Mouse (Mus musculus): ENCODE results near the gene Dnal1. TPM values are rescaled to one million over a fixed set of nuclear protein-coding genes. Genes with fewer than 3 reads are reported as not detected.

The Dnal1 gene
- polyA plus RNA-seq, 1 experiment from 2014 or later: 2.8 TPM

DNA sequence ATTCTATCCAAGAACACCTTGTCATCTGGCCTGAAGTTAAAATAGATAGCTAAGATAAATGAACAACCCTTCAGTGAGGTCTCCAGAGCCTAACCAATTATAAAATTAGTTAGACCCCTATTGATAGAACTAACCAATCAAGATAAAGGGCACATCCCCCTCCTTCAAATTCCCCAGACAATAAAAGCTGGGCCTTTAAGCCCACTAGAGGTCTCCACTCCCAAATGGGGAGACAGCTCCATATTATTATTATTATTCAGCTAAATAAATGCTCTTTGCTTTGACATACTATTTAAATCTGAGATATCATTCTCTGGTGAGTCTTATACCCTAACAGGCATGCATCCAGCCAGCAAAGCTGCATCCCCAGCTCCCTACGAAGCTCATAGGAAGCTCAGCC, 4.2 kb upstream of the Dnal1 start:
- Histone ChIP-seq H3K9me3 (ENCODE audit: control insufficient read depth, low read length) (no peaks in the 10 kb centered on the region), H3K4me1 (replicated peaks; ENCODE audit: control insufficient read depth, insufficient read depth, low read length) (peaks cover 3% of the 10 kb centered on the region; the same call in 1 of the 2 replicates), H3K36me3 (ENCODE audit: control insufficient read depth, insufficient read depth, low read length) (no peaks in the 10 kb centered on the region), H3K27me3 (replicated peaks; ENCODE audit: control insufficient read depth, insufficient read depth, low read length) (no peaks in the 10 kb centered on the region), H3K27ac (ENCODE audit: low read depth) (no peak overlapping the region), H3K9ac (ENCODE audit: low read length) (no peak overlapping the region), H3K4me2 (ENCODE audit: low read length) (no peak overlapping the region), H3K4me3 (ENCODE audit: low read depth, low read length) (no peak overlapping the region)
- 76% methylated on average over 1 of the region's 1 CpGs for WGBS
- no peak for DNase-seq (ENCODE audit: low spot score)
- ATAC-seq (replicated peaks; ENCODE audit: low FRiP score, low TSS enrichment, low read depth): no peak

DNA sequence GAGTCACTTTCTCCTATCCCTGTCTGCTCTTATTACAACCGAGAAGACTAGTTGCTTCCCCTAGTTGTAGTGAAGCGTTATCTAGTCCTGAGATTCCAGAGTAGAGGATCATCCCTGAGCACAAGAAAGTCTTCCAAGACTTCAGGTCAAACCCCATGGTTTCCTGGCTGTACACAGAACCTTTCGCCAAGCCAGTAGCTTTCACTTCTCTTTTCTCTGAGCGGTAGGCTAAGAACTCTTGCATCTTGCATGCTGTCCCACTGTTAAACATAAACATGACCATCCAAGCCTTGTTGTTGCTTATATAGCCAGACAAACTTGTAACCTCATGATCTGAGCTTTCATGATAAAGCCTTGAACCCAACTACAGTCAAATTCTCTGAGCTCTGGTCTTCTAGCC, 3.4 kb upstream of the Dnal1 start:
- Histone ChIP-seq H3K36me3 (ENCODE audit: control insufficient read depth, insufficient read depth, low read length) (no peaks in the 10 kb centered on the region), H3K4me2 (ENCODE audit: low read length) (no peak overlapping the region), H3K9me3 (ENCODE audit: control insufficient read depth, low read length) (no peaks in the 10 kb centered on the region), H3K9ac (ENCODE audit: low read length) (no peak overlapping the region), H3K27me3 (replicated peaks; ENCODE audit: control insufficient read depth, insufficient read depth, low read length) (no peaks in the 10 kb centered on the region), H3K27ac (ENCODE audit: low read depth) (no peak overlapping the region), H3K4me3 (ENCODE audit: low read depth, low read length) (no peak overlapping the region), H3K4me1 (replicated peaks; ENCODE audit: control insufficient read depth, insufficient read depth, low read length) (peaks cover 8% of the 10 kb centered on the region; the same call in 1 of the 2 replicates)
- DNase-seq (ENCODE audit: low spot score) (no peak), ATAC-seq (replicated peaks; ENCODE audit: low FRiP score, low TSS enrichment, low read depth) (no peak)
- WGBS: 93% methylated on average over 4 of the region's 4 CpGs

DNA sequence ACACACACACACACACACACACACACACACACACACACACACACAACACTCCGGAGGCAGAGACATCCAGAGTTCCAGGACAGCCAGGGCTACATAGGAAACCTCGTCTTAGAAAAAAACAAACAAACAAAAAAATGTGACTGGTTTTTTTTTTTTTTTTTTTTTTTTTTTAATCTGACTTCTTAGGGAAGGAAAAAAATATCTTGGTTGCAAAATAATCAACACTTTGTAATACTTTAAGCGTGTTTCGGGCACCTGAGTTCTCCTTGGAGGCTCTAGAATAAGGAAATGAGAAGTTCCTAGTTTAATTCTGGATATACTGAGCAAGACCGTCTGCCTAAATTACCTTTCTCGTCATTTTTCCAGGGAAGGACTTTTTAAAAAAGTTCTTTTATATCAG, 490 bp upstream of the Dnal1 start:
- Histone ChIP-seq H3K27me3 (replicated peaks; ENCODE audit: control insufficient read depth, insufficient read depth, low read length) (no peaks in the 10 kb centered on the region), H3K9ac (ENCODE audit: low read length) (no peak overlapping the region), H3K9me3 (ENCODE audit: control insufficient read depth, low read length) (no peaks in the 10 kb centered on the region), H3K4me1 (replicated peaks; ENCODE audit: control insufficient read depth, insufficient read depth, low read length) (peaks cover 8% of the 10 kb centered on the region; the same call in 1 of the 2 replicates), H3K36me3 (ENCODE audit: control insufficient read depth, insufficient read depth, low read length) (no peaks in the 10 kb centered on the region), H3K27ac (ENCODE audit: low read depth) (no peak overlapping the region), H3K4me2 (ENCODE audit: low read length) (peak overlapping the region; percentile 72), H3K4me3 (ENCODE audit: low read depth, low read length) (peak overlapping the region; percentile 66)
- ATAC-seq (replicated peaks; ENCODE audit: low FRiP score, low TSS enrichment, low read depth) (no peak), DNase-seq (ENCODE audit: low spot score) (no peak)
- 48% methylated on average over 6 of the region's 6 CpGs for WGBS

DNA sequence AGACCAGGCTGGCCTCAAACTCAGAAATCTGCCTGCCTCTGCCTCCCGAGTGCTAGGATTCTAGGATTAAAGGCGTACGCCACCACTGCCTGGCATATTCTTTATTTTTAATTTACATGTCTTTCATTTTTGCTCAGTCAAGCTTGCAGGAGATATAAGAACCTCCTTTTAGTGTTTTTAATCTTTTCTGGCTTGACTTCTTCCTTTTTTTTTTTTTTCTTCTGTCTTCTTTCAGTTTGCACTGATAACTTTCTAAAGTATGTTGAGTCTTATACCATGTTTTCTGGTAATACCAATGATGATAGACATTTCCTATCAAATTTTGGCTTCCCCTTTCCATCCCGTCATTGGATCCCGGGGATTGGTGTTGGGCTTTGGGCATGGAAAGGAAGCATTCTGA, 5.4 kb downstream of the Dnal1 start:
- ATAC-seq (replicated peaks; ENCODE audit: low FRiP score, low TSS enrichment, low read depth) (no peak), DNase-seq (ENCODE audit: low spot score) (no peak)
- H3K36me3 ChIP-seq (ENCODE audit: control insufficient read depth, insufficient read depth, low read length): peaks cover 3% of the 10 kb centered on the region; the same call in 1 of the 2 replicates
- no peaks in the 10 kb centered on the region for H3K9me3 ChIP-seq (ENCODE audit: control insufficient read depth, low read length)
- H3K4me1 ChIP-seq (replicated peaks; ENCODE audit: control insufficient read depth, insufficient read depth, low read length): peaks cover 8% of the 10 kb centered on the region; the same call in 1 of the 2 replicates
- H3K9ac ChIP-seq (ENCODE audit: low read length): no peak overlapping the region
- H3K4me3 ChIP-seq (ENCODE audit: low read depth, low read length): no peak overlapping the region
- WGBS: 95% methylated on average over 5 of the region's 5 CpGs
- no peak overlapping the region for H3K4me2 ChIP-seq (ENCODE audit: low read length)
- H3K27ac ChIP-seq (ENCODE audit: low read depth): no peak overlapping the region
- H3K27me3 ChIP-seq (replicated peaks; ENCODE audit: control insufficient read depth, insufficient read depth, low read length): no peaks in the 10 kb centered on the region

DNA sequence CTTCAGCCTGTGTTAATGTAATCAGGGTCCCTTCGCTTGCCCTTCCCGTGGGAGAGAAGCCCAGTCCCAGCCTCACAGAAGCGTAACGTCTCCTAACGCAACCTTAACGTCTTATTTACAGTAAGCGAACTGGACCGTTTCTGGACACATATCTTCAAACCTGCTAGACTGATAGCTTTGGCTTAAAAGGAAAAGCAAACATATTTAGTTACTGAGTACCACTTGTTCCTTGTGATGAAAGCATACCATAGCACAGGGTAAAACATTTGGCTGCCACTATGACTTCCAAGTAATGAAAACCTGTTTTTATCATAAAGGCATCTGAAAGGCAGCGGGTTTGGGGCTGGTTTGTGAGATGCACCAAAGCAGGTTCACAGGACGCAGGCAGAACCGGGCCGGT, 11.7 kb downstream of the Dnal1 start:
- no peak for ATAC-seq (replicated peaks; ENCODE audit: low FRiP score, low TSS enrichment, low read depth)
- no peaks in the 10 kb centered on the region for H3K27me3 ChIP-seq (replicated peaks; ENCODE audit: control insufficient read depth, insufficient read depth, low read length)
- WGBS: 81% methylated on average over 12 of the region's 12 CpGs
- H3K4me3 ChIP-seq (ENCODE audit: low read depth, low read length): no peak overlapping the region
- H3K4me2 ChIP-seq (ENCODE audit: low read length): no peak overlapping the region
- no peak overlapping the region for H3K27ac ChIP-seq (ENCODE audit: low read depth)
- no peak overlapping the region for H3K9ac ChIP-seq (ENCODE audit: low read length)
- no peak for DNase-seq (ENCODE audit: low spot score)
- no peaks in the 10 kb centered on the region for H3K9me3 ChIP-seq (ENCODE audit: control insufficient read depth, low read length)
- H3K4me1 ChIP-seq (replicated peaks; ENCODE audit: control insufficient read depth, insufficient read depth, low read length): no peaks in the 10 kb centered on the region
- peaks cover 25% of the 10 kb centered on the region for H3K36me3 ChIP-seq (ENCODE audit: control insufficient read depth, insufficient read depth, low read length)

DNA sequence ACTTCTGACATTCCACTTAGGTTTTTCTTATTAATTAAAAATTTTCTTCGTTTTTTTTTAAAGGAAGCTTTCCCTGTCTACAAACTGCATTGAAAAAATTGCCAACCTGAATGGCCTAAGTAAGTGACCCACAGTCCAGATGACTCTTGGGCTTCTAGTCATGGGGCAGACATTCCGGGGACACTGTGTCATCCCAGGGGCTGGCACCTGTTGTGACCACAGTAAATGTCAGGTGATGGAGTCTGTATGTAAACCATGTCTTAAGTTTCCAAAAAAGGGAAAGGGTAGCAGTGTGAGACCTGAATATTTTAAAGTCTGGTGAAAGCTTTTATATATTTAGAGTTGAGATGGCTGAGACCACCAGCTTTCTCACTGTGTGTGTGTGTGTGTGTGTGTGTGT, 12.7 kb downstream of the Dnal1 start:
- H3K4me2 ChIP-seq (ENCODE audit: low read length): no peak overlapping the region
- WGBS: 80% methylated on average over 2 of the region's 2 CpGs
- no peaks in the 10 kb centered on the region for H3K27me3 ChIP-seq (replicated peaks; ENCODE audit: control insufficient read depth, insufficient read depth, low read length)
- H3K9me3 ChIP-seq (ENCODE audit: control insufficient read depth, low read length): no peaks in the 10 kb centered on the region
- H3K4me1 ChIP-seq (replicated peaks; ENCODE audit: control insufficient read depth, insufficient read depth, low read length): no peaks in the 10 kb centered on the region
- no peak overlapping the region for H3K4me3 ChIP-seq (ENCODE audit: low read depth, low read length)
- H3K27ac ChIP-seq (ENCODE audit: low read depth): no peak overlapping the region
- DNase-seq (ENCODE audit: low spot score) (no peak), ATAC-seq (replicated peaks; ENCODE audit: low FRiP score, low TSS enrichment, low read depth) (no peak)
- no peak overlapping the region for H3K9ac ChIP-seq (ENCODE audit: low read length)
- peaks cover 34% of the 10 kb centered on the region for H3K36me3 ChIP-seq (ENCODE audit: control insufficient read depth, insufficient read depth, low read length)

DNA sequence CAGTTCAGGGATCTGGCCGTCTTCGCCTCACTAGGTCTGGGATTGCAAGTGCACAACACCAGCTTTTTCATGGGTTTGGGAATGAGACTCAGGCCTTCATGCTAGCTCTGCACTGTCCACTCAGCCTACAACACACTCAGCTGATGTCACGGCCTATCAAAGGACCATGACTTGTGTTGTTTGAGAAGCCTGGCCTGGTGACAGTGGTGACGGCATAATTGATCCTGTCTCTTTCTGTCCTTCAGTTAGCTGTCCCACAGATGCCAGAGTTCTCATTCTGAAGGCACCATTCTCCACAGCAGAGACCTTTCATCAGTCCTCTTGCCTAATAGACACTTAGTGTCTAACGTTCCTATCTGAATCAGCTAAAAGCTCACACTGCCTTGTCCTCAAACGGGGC, 14.4 kb downstream of the Dnal1 start:
- Histone ChIP-seq H3K27ac (ENCODE audit: low read depth) (no peak overlapping the region), H3K4me1 (replicated peaks; ENCODE audit: control insufficient read depth, insufficient read depth, low read length) (no peaks in the 10 kb centered on the region), H3K4me2 (ENCODE audit: low read length) (no peak overlapping the region), H3K4me3 (ENCODE audit: low read depth, low read length) (no peak overlapping the region), H3K27me3 (replicated peaks; ENCODE audit: control insufficient read depth, insufficient read depth, low read length) (no peaks in the 10 kb centered on the region), H3K9ac (ENCODE audit: low read length) (no peak overlapping the region), H3K36me3 (ENCODE audit: control insufficient read depth, insufficient read depth, low read length) (peaks cover 34% of the 10 kb centered on the region), H3K9me3 (ENCODE audit: control insufficient read depth, low read length) (no peaks in the 10 kb centered on the region)
- ATAC-seq (replicated peaks; ENCODE audit: low FRiP score, low TSS enrichment, low read depth) (no peak), DNase-seq (ENCODE audit: low spot score) (peak; percentile 25)
- WGBS: 88% methylated on average over 6 of the region's 6 CpGs

DNA sequence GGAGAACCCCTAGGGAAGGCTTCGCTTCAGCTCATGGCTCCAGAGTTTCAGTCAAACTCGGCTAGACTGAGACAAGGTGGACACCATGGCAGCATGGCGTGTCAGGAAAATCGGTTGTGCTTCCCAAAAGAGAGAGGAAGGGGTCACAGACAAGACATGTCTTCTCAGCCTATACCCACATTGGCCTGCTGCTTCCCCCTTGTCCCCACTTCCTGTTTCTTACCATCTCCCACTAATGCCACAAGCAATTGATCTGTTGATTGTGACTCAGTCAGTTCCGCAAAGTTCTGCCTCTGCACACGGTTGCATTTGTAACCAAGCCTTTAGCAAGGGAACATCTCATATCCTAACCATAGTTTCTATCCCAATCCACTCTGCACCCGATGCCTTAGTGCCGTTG, 15.8 kb downstream of the Dnal1 start:
- Histone ChIP-seq H3K4me1 (replicated peaks; ENCODE audit: control insufficient read depth, insufficient read depth, low read length) (no peaks in the 10 kb centered on the region), H3K27ac (ENCODE audit: low read depth) (no peak overlapping the region), H3K27me3 (replicated peaks; ENCODE audit: control insufficient read depth, insufficient read depth, low read length) (no peaks in the 10 kb centered on the region), H3K4me2 (ENCODE audit: low read length) (no peak overlapping the region), H3K4me3 (ENCODE audit: low read depth, low read length) (no peak overlapping the region), H3K9ac (ENCODE audit: low read length) (no peak overlapping the region), H3K36me3 (ENCODE audit: control insufficient read depth, insufficient read depth, low read length) (peaks cover 28% of the 10 kb centered on the region), H3K9me3 (ENCODE audit: control insufficient read depth, low read length) (no peaks in the 10 kb centered on the region)
- 91% methylated on average over 8 of the region's 8 CpGs for WGBS
- ATAC-seq (replicated peaks; ENCODE audit: low FRiP score, low TSS enrichment, low read depth): no peak
- DNase-seq (ENCODE audit: low spot score): peak; percentile 27

DNA sequence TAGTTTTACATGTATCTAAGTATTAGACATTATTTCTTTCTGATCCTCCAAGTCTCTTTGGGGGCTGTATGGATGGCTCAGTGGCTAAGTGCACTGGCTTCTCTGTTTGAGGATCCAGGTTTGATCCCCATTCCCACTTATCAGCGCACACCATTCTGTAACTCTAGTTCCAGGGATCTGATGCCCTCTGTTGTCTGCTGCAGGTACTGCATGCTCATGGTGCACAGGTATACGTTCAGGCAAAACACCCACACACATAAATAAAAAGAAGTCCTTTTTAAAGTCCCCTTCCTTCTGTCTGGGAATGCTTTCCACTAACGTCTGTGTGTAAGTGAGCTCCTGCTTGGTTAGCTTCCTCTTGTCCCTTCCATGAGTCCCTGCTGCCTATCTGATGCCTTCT, 18.1 kb downstream of the Dnal1 start:
- 68% methylated on average over 3 of the region's 3 CpGs for WGBS
- Histone ChIP-seq H3K9ac (ENCODE audit: low read length) (no peak overlapping the region), H3K36me3 (ENCODE audit: control insufficient read depth, insufficient read depth, low read length) (peaks cover 36% of the 10 kb centered on the region), H3K27me3 (replicated peaks; ENCODE audit: control insufficient read depth, insufficient read depth, low read length) (no peaks in the 10 kb centered on the region), H3K4me2 (ENCODE audit: low read length) (no peak overlapping the region), H3K4me1 (replicated peaks; ENCODE audit: control insufficient read depth, insufficient read depth, low read length) (no peaks in the 10 kb centered on the region), H3K27ac (ENCODE audit: low read depth) (no peak overlapping the region), H3K4me3 (ENCODE audit: low read depth, low read length) (no peak overlapping the region), H3K9me3 (ENCODE audit: control insufficient read depth, low read length) (no peaks in the 10 kb centered on the region)
- DNase-seq (ENCODE audit: low spot score): peak; percentile 64
- ATAC-seq (replicated peaks; ENCODE audit: low FRiP score, low TSS enrichment, low read depth): no peak
